Mouse (Mus musculus): ENCODE results near the gene Exosc1. TPM values are rescaled to one million over a fixed set of nuclear protein-coding genes. Genes with fewer than 3 reads are reported as not detected.
"Not testable (repeated sequence)": the region's sequence is repeated elsewhere in the genome, so short reads cannot be mapped to it uniquely, and the experiment has no call there.

Gene Exosc1
- polyA plus RNA-seq, 1 experiment from 2014 or later, result 49.2 TPM

DNA sequence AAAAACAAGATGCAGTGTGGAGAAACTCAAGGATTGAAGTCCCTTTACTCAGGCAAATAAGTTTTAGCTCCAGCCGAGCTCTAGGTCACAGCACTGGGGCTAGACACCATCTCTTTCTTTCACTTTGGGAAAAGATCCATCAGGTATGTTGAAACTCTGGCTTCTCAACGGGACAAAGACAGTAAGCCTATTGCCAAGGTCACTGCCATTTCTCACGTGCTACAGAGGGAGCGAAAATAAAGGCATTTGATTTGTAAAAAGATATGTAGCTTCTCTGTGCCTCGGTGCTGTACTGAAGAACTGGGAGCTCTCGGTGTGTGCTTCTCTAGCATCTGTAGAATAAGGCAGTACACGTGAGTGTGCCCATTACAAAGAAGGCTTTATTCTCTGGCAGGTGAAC is 10.6 kb upstream of the Exosc1 start:
- peaks cover 95% of the 10 kb centered on the region for H3K36me3 ChIP-seq
- no peaks in the 10 kb centered on the region for H3K27me3 ChIP-seq (replicated peaks)
- H3K9ac ChIP-seq, result no peak overlapping the region
- 85% methylated on average over 7 of the region's 7 CpGs for WGBS
- no peak for ATAC-seq (ENCODE audit: insufficient number of reproducible peaks, low FRiP score)
- H3K4me1 ChIP-seq (replicated peaks), result no peaks in the 10 kb centered on the region
- no peak overlapping the region for H3K27ac ChIP-seq (ENCODE audit: poor library complexity, severe bottlenecking)
- no peaks in the 10 kb centered on the region for H3K9me3 ChIP-seq (replicated peaks)
- H3K4me3 ChIP-seq, result no peak overlapping the region
- H3K4me2 ChIP-seq, result no peak overlapping the region

DNA sequence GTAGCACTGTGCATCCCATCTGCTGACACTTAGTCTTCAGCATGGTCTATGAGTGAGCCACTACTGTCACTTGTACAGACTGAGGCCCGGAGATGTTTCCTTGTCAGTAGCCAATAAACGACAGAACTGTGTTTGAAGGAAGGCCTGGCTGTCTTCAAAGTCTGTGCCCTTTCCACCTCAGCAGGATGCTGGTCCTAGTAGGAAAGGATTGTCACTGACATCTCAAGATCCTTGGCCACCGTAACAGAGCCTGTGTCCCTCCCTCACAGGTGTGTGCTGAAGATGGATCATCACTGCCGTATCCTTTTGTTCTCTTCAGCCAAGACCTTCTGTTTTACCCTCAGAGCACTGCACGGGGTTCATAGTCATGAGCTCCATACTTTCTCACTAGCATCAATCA is 5.3 kb upstream of the Exosc1 start:
- H3K36me3 ChIP-seq, result peaks cover 58% of the 10 kb centered on the region
- ATAC-seq (ENCODE audit: insufficient number of reproducible peaks, low FRiP score), result no peak
- no peaks in the 10 kb centered on the region for H3K9me3 ChIP-seq (replicated peaks)
- H3K4me3 ChIP-seq, result no peak overlapping the region
- no peak overlapping the region for H3K9ac ChIP-seq
- H3K4me2 ChIP-seq, result no peak overlapping the region
- H3K27ac ChIP-seq (ENCODE audit: poor library complexity, severe bottlenecking), result no peak overlapping the region
- WGBS, result 85% methylated on average over 5 of the region's 5 CpGs
- peaks cover 8% of the 10 kb centered on the region for H3K4me1 ChIP-seq (replicated peaks)
- no peaks in the 10 kb centered on the region for H3K27me3 ChIP-seq (replicated peaks)

DNA sequence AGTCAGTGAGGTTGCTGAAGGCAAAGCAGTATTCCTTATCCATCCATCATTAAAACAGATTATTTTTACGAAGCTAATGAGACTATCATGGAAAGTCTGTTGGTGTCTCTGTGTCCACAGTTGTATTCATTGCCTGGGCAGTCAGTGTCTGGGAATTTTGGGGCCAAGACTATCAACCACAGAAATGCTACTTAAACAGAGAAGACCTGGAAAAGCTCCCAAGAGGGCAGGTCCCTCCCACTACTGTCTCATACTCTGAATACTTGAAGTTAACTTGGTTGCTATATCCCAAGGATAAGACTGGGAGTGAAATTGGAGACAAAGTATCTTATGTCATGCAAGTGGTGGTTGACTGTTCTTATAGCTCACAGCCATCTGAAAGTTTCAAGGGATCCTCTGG is 2.7 kb upstream of the Exosc1 start:
- Histone ChIP-seq H3K9me3 (replicated peaks) (no peaks in the 10 kb centered on the region), H3K4me2 (no peak overlapping the region), H3K9ac (no peak overlapping the region), H3K27me3 (replicated peaks) (no peaks in the 10 kb centered on the region), H3K36me3 (peaks cover 37% of the 10 kb centered on the region), H3K27ac (ENCODE audit: poor library complexity, severe bottlenecking) (no peak overlapping the region), H3K4me1 (replicated peaks) (peaks cover 13% of the 10 kb centered on the region), H3K4me3 (no peak overlapping the region)
- ATAC-seq (ENCODE audit: insufficient number of reproducible peaks, low FRiP score), result no peak
- 76% methylated on average over 1 of the region's 1 CpGs for WGBS

DNA sequence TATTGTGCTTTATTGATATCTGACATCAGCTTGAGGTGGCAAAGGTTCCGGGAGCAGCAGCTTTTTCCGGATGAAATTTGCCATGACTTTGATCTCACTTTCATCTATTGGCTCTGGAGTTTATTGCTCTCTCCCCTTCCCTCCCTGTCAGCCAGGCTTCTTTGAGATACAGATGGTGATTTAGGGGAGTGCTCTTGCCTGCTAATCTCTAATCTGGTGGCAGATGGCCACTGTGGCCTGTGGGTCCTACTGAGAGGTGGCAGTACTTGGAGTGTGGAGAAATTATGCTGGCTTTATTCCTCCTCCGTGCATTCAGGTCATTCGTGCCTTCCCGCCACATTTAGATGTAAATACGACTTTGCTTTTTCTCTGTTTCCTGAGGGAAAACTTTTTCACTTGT is 901 bp upstream of the Exosc1 start:
- H3K9ac ChIP-seq, result peak overlapping the region; percentile 80
- 37% methylated on average over 6 of the region's 6 CpGs for WGBS
- H3K27ac ChIP-seq (ENCODE audit: poor library complexity, severe bottlenecking), result no peak overlapping the region
- ATAC-seq (ENCODE audit: insufficient number of reproducible peaks, low FRiP score), result no peak
- H3K27me3 ChIP-seq (replicated peaks), result no peaks in the 10 kb centered on the region
- peaks cover 13% of the 10 kb centered on the region for H3K4me1 ChIP-seq (replicated peaks)
- no peaks in the 10 kb centered on the region for H3K9me3 ChIP-seq (replicated peaks)
- peak overlapping the region; percentile 77 for H3K4me2 ChIP-seq
- H3K36me3 ChIP-seq, result peaks cover 34% of the 10 kb centered on the region
- H3K4me3 ChIP-seq, result peak overlapping the region; percentile 80

DNA sequence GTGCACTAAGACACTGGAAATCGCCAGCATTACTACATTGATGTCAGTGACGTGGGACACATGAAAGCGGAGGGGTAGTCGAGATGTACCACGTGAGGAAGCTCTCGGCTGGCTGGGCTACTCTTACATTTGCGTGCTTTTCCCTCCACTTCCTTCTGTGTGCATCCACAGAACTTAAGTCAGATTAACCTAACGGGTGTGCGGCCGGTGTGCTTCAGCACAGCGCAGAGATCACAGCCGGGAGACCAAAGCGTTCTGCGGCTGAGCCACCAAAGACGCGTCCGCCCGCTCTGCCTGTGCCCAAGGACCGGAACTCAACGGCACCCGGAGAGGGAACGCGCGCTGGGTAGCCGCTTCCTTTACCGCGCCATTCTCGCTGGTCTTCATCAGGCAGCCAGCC is 537 bp downstream of the Exosc1 start:
- peak; percentile 36 for ATAC-seq (ENCODE audit: insufficient number of reproducible peaks, low FRiP score)

DNA sequence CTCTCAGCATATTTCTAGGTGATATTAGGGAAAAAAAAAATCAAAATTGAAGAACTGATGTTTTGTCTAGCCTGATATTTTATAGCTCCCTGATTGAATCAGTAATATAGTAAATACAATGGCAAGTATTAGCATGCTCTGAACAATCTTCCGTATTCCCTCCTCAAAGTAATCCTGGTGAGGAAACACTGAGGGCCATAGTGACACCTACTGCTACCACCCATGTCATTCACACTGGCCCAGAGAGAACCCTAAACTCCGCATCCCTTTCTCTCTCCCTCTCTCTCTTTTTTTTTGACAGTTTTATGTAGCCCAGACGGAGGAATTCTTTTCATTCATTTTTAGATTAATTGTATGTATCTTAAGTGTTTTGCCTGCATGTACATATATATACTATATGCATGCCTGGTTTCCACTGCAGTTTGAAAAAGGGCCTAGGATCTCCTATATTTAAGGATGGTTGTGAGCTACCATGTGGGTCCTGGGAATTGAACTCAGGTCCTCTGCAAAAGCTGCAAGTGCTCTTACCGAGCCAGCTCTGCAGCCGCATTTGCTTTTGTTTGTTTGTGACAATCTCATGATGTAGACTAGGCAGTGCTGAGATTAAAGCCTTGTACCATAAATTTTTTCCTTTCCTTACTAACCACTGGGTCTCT is 12.7 kb downstream of the Exosc1 start:
- Histone ChIP-seq H3K4me2 (no peak overlapping the region), H3K4me1 (replicated peaks) (no peaks in the 10 kb centered on the region), H3K9ac (no peak overlapping the region), H3K36me3 (peaks cover 72% of the 10 kb centered on the region), H3K4me3 (no peak overlapping the region), H3K27ac (ENCODE audit: poor library complexity, severe bottlenecking) (no peak overlapping the region), H3K9me3 (replicated peaks) (no peaks in the 10 kb centered on the region), H3K27me3 (replicated peaks) (no peaks in the 10 kb centered on the region)
- WGBS, result 77% methylated on average over 5 of the region's 5 CpGs
- ATAC-seq (ENCODE audit: insufficient number of reproducible peaks, low FRiP score), result no peak

More for the DNA sequence above, 537 bp downstream of the Exosc1 start:
- Histone ChIP-seq H3K4me2 (peak overlapping the region; percentile 76), H3K9ac (peak overlapping the region; percentile 81), H3K4me3 (peak overlapping the region; percentile 80), H3K9me3 (replicated peaks) (no peaks in the 10 kb centered on the region), H3K36me3 (peaks cover 28% of the 10 kb centered on the region), H3K27ac (ENCODE audit: poor library complexity, severe bottlenecking) (no peak overlapping the region; the same call in 1 of the 2 replicates), H3K4me1 (replicated peaks) (peaks cover 13% of the 10 kb centered on the region), H3K27me3 (replicated peaks) (no peaks in the 10 kb centered on the region)
- under 1% methylated on average over 28 of the region's 28 CpGs for WGBS

DNA sequence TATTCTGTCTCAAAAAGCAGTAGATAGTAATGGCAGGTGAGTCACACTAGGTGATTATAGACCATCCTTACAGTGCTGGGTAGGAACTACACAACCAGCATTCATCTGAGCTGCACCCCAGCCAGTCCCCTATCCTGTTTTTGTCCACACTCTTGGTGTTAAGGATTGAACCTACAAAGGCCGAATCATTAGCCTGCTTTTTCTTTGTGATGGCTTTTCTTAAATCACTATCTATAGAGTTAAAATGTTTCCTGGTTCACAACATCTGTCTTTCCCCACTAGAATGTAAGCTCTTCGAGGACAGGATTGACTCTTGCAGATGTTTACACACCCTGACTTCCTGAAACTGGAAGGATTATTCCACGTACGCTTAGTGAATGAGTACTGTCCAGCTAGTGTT is 13.8 kb downstream of the Exosc1 start:
- Histone ChIP-seq H3K27ac (ENCODE audit: poor library complexity, severe bottlenecking) (no peak overlapping the region), H3K36me3 (peaks cover 73% of the 10 kb centered on the region), H3K4me2 (no peak overlapping the region), H3K4me3 (no peak overlapping the region), H3K27me3 (replicated peaks) (no peaks in the 10 kb centered on the region), H3K9ac (no peak overlapping the region), H3K4me1 (replicated peaks) (peaks cover 8% of the 10 kb centered on the region), H3K9me3 (replicated peaks) (no peaks in the 10 kb centered on the region)
- 71% methylated on average over 4 of the region's 4 CpGs for WGBS
- no peak for ATAC-seq (ENCODE audit: insufficient number of reproducible peaks, low FRiP score)

DNA sequence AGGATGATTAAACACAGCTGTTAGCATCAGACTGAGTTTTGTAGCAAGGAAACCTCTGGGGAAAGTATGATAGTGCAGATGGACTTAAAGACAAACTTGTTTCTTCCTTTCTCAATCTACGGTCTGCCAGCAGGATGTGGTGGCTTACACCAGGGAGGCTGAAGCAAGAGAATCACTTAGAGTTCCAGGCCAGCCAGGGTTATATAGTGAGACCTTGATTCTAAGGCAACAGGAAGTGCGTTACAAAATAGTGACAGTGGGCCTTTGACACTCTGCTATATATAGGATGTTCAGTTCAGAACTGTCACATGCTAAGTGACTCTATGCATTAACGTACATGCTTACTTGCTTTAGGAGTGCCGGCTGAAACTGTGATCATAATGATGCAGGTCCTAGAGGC is 16.4 kb downstream of the Exosc1 start:
- Histone ChIP-seq H3K4me2 (no peak overlapping the region), H3K27ac (ENCODE audit: poor library complexity, severe bottlenecking) (no peak overlapping the region), H3K36me3 (peaks cover 60% of the 10 kb centered on the region), H3K4me3 (no peak overlapping the region), H3K4me1 (replicated peaks) (peaks cover 26% of the 10 kb centered on the region), H3K27me3 (replicated peaks) (no peaks in the 10 kb centered on the region), H3K9ac (no peak overlapping the region), H3K9me3 (replicated peaks) (no peaks in the 10 kb centered on the region)
- WGBS, result 89% methylated on average over 4 of the region's 4 CpGs
- ATAC-seq (ENCODE audit: insufficient number of reproducible peaks, low FRiP score), result no peak

DNA sequence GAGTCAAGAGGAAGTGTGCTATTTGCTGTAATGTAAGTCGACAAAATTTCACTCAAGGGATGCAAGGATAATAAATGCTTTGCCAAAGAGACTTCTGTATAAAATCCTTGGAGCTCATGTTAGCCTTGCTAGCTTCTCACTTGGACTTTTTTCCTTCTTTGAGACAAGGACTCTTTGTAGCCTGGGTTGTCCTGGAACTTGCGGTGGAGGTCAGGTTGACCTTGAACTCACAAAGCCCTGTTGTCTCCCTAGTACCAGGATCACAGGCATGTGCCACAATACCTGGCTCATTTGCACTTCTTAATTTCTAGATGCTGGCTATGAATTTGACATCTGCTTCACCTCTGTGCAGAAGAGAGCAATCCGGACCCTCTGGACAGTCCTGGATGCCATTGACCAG is 17.9 kb downstream of the Exosc1 start:
- H3K9ac ChIP-seq, result 0 out of 2 replicates have a peak overlapping the region, but pooled peaks have one; percentile 4
- 78% methylated on average over 3 of the region's 3 CpGs for WGBS
- H3K9me3 ChIP-seq (replicated peaks), result no peaks in the 10 kb centered on the region
- H3K27ac ChIP-seq (ENCODE audit: poor library complexity, severe bottlenecking), result no peak overlapping the region
- H3K36me3 ChIP-seq, result peaks cover 49% of the 10 kb centered on the region
- no peak overlapping the region for H3K4me2 ChIP-seq
- ATAC-seq (ENCODE audit: insufficient number of reproducible peaks, low FRiP score), result no peak
- H3K4me3 ChIP-seq, result no peak overlapping the region; the same call in 1 of the 2 replicates
- H3K4me1 ChIP-seq (replicated peaks), result peaks cover 26% of the 10 kb centered on the region
- H3K27me3 ChIP-seq (replicated peaks), result no peaks in the 10 kb centered on the region

DNA sequence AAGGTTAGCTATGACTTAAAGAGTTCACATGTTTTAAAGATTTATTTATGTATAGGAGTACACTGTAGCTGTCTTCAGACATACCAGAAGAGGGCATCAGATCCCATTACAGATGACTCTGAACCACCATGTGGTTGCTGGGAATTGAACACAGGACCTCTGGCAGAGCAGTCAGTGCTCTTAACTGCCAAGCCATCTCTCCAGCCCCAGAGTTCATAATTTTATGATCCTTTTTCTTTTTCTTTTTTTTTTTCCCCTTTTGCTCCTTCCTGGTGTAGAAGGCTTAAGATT is 18.7 kb downstream of the Exosc1 start:
- H3K9ac ChIP-seq; H3K27ac ChIP-seq (ENCODE audit: poor library complexity, severe bottlenecking); H3K27me3 ChIP-seq (replicated peaks): not testable (repeated sequence)

DNA sequence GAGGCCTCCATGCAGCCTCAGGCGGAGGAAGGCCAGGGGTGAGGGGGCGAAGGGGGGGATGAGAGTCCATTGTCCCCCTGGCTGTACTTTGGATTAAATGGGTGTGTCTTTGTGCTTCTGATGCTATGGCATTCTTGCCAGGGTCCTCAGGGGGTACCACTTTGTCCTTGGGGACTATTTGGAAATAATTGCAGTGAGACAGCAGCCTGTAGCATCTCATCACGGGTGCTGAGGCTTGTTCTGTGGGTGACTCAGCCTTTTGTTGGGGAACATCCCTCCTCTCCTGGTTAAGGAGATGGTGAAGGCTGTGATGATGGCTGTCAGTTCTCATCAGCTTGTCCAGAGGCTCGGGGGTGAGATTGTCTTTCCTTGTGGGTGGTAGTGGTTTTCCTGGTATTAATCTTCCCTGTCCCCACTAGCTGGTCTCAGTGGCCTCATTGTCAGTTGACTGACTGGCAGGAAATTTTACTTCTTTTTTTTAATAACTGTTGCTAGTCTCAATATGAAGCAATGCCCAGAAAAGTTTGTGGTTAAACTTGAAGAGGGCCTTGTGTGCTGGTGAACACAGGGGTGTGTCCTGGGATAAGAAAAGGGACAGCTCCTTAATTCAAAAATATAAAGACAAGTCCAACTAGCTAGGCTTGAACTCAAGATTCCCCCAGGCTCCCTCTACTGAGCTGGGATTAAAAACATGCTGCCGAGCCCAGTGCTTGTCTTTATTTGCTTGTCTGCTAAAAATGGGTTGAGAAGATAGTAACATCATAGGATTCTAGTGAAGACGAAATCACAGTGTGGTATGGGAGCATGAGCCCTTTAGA is 19.2 kb downstream of the Exosc1 start:
- no peak for ATAC-seq (ENCODE audit: insufficient number of reproducible peaks, low FRiP score)
- Histone ChIP-seq H3K9ac (peak overlapping the region; percentile 100), H3K36me3 (peaks cover 38% of the 10 kb centered on the region), H3K4me2 (peak overlapping the region; percentile 77), H3K27ac (ENCODE audit: poor library complexity, severe bottlenecking) (0 out of 2 replicates have a peak overlapping the region, but pooled peaks have one; percentile 97), H3K9me3 (replicated peaks) (no peaks in the 10 kb centered on the region), H3K4me3 (peak overlapping the region; percentile 100), H3K27me3 (replicated peaks) (no peaks in the 10 kb centered on the region), H3K4me1 (replicated peaks) (peaks cover 26% of the 10 kb centered on the region)
- WGBS, result 35% methylated on average over 6 of the region's 6 CpGs

More for the DNA sequence above, 18.7 kb downstream of the Exosc1 start:
- ATAC-seq (ENCODE audit: insufficient number of reproducible peaks, low FRiP score); H3K9me3 ChIP-seq (replicated peaks): not testable (repeated sequence)
- peaks cover 26% of the 10 kb centered on the region for H3K4me1 ChIP-seq (replicated peaks)
- peaks cover 44% of the 10 kb centered on the region for H3K36me3 ChIP-seq
- H3K4me3 ChIP-seq, result peak overlapping the region; percentile 100
- peak overlapping the region; percentile 77 for H3K4me2 ChIP-seq

Data from heart, embryonic 12.5 days (tissue).